Mouse (Mus musculus) heart, adult 2 months (tissue): ENCODE results near the gene Mfng.

Experiments used
- CTCF ChIP-seq: fragments of 200-600 bp; IDR thresholded peaks from 2 replicates; pipeline ENCODE4 v1.8.1; 2022; ENCODE audit warnings: antibody characterized with exemption, mild to moderate bottlenecking, moderate library complexity
- POLR2A ChIP-seq: fragments of 200-500 bp; IDR thresholded peaks from 2 replicates; pipeline ENCODE4 v1.6.1; 2011; ENCODE audit warnings: mild to moderate bottlenecking, low read depth, low read length, control low read depth; ENCODE audit not compliant: insufficient read depth

DNA sequence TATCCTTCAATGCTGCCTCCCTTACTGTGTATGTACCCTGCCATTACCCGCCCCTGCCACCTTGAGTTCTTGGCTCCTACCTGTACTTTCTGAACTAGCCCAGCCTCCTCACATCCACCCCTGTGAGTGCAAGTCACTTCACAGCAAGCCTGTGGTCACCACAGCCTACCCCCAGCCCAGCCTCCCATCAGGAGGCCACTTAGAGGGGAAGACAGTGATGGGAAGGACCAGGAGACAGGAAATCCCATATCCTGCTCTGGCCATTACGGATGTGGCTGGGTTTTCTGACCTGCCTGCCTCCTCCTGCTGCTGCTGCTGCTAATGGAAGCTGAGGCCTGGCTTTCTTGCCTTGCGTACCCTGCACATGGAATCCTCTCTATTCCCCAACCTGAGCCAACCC is 14.8 kb upstream of the Mfng start:
- TF ChIP-seq CTCF (no peak), POLR2A (no peak)
